Comparison of ENCODE assay signal across 10 mouse cellular contexts in genomic region chr15:99704881-99705280, GRCm38 (mm10). TPM values are rescaled to one million over a fixed set of nuclear protein-coding genes. Genes with fewer than 3 reads are reported as not detected.
DNase-seq lines count a peak whose midpoint lies in the region; ATAC-seq and TF ChIP-seq lines count a peak whose summit lies in the region.
"Had no signal": no experiment of that assay in that cellular context is flagged by ENCODE, and none has a peak within 500 bp of the region (broad histone marks: within the 10 kb centered on the region; RNA-seq: fewer than 3 reads in every experiment).

No protein-coding gene starts in this region.

- ATAC-seq in kidney, embryonic 16.5 days (ENCODE audit: low FRiP score, low TSS enrichment), result no peak
- peak; percentile 64 for ATAC-seq in heart, postnatal 0 days (ENCODE audit: insufficient read depth, low read depth)
- no peak for ATAC-seq in midbrain, postnatal 0 days (ENCODE audit: low FRiP score)
- ATAC-seq in megakaryocyte-erythroid progenitor cell, adult 5-6 weeks (replicated peaks; ENCODE audit: low FRiP score, low TSS enrichment, poor library complexity, severe bottlenecking), result no peak
- ATAC-seq in erythroblast, adult 5-6 weeks (replicated peaks; ENCODE audit: low FRiP score, poor library complexity, severe bottlenecking), result no peak

- TF ChIP-seq POLR2A in brain, embryonic 14.5 days (IDR thresholded peaks at IDR 0.05; ENCODE audit: borderline replicate concordance, extremely low read depth, insufficient read depth, insufficient read length, poor library complexity, severe bottlenecking), result no peak

- DNase-seq in kidney, postnatal 25 days, result no peak
- DNase-seq in brain, embryonic 14.5 days (ENCODE audit: low read depth), result peak; percentile 57
- DNase-seq in heart, postnatal 0 days (ENCODE audit: low spot score), result peak; percentile 83
- DNase-seq in midbrain, postnatal 0 days (ENCODE audit: low spot score), result peak; percentile 24
- DNase-seq in embryo, embryonic 10.5 days (ENCODE audit: low spot score), result no peak

- H3K36me3 ChIP-seq in kidney, embryonic 16.5 days (ENCODE audit: insufficient read depth, low read length), result peaks cover 45% of the 10 kb centered on the region
- peaks cover 36% of the 10 kb centered on the region for H3K36me3 ChIP-seq in heart, postnatal 0 days (replicated peaks; ENCODE audit: control insufficient read depth, insufficient read depth, low read length)
- H3K36me3 ChIP-seq in midbrain, postnatal 0 days (ENCODE audit: insufficient read depth, low read length), result peaks cover 32% of the 10 kb centered on the region

- no peaks in the 10 kb centered on the region for H3K9me3 ChIP-seq in kidney, embryonic 16.5 days (ENCODE audit: low read length)
- no peaks in the 10 kb centered on the region for H3K9me3 ChIP-seq in heart, postnatal 0 days (replicated peaks; ENCODE audit: control insufficient read depth, low read length)
- no peaks in the 10 kb centered on the region for H3K9me3 ChIP-seq in midbrain, postnatal 0 days (ENCODE audit: low read length)

- no peak for TF ChIP-seq CTCF in brain, embryonic 14.5 days (IDR thresholded peaks at IDR 0.05; ENCODE audit: borderline replicate concordance, extremely low read depth, insufficient read depth, insufficient read length)
- TF ChIP-seq CTCF in heart, postnatal 0 days (IDR thresholded peaks at IDR 0.05; ENCODE audit: low read depth), result no peak
- no peak for TF ChIP-seq CTCF in midbrain, postnatal 0 days (IDR thresholded peaks at IDR 0.05)

- no peak overlapping the region for H3K4me2 ChIP-seq in kidney, embryonic 16.5 days (replicated peaks; ENCODE audit: low read depth, low read length)
- peak overlapping the region; percentile 70 for H3K4me2 ChIP-seq in heart, postnatal 0 days (ENCODE audit: low read depth, low read length)
- peak overlapping the region; percentile 84 for H3K4me2 ChIP-seq in midbrain, postnatal 0 days (ENCODE audit: low read depth, low read length, poor library complexity, severe bottlenecking)

- H3K9ac ChIP-seq in kidney, embryonic 16.5 days (replicated peaks; ENCODE audit: low read length), result no peak overlapping the region
- H3K9ac ChIP-seq in heart, postnatal 0 days (replicated peaks; ENCODE audit: low read depth, low read length), result peak overlapping the region; percentile 36; the same call in 1 of the 2 replicates
- H3K9ac ChIP-seq in midbrain, postnatal 0 days (replicated peaks; ENCODE audit: low read length, poor library complexity, severe bottlenecking), result no peak overlapping the region

- H3K27me3 ChIP-seq in kidney, embryonic 16.5 days (ENCODE audit: insufficient read depth, low read length), result no peaks in the 10 kb centered on the region
- no peaks in the 10 kb centered on the region for H3K27me3 ChIP-seq in heart, postnatal 0 days (ENCODE audit: control insufficient read depth, insufficient read depth, low read length)
- no peaks in the 10 kb centered on the region for H3K27me3 ChIP-seq in midbrain, postnatal 0 days (ENCODE audit: insufficient read depth, low read length)

- peak overlapping the region; percentile 73 for H3K27ac ChIP-seq in kidney, embryonic 16.5 days (ENCODE audit: low read length)
- peak overlapping the region; percentile 99 for H3K27ac ChIP-seq in heart, postnatal 0 days (ENCODE audit: low read depth)
- H3K27ac ChIP-seq in midbrain, postnatal 0 days (ENCODE audit: low read depth, low read length), result 0 out of 2 replicates have a peak overlapping the region, but pooled peaks have one; percentile 19

- TF ChIP-seq EP300 in heart, postnatal 0 days (IDR thresholded peaks at IDR 0.05; ENCODE audit: low read depth), result no peak

- H3K4me1 ChIP-seq in kidney, embryonic 16.5 days (ENCODE audit: insufficient read depth, low read length), result peaks cover 29% of the 10 kb centered on the region
- H3K4me1 ChIP-seq in heart, postnatal 0 days (ENCODE audit: control insufficient read depth, insufficient read depth), result peaks cover 31% of the 10 kb centered on the region
- H3K4me1 ChIP-seq in midbrain, postnatal 0 days (ENCODE audit: insufficient read depth, low read length), result peaks cover 15% of the 10 kb centered on the region

- H3K4me3 ChIP-seq in kidney, embryonic 16.5 days (ENCODE audit: low read length), result no peak overlapping the region
- peak overlapping the region; percentile 26 for H3K4me3 ChIP-seq in heart, postnatal 0 days (ENCODE audit: low read depth, low read length)
- no peak overlapping the region for H3K4me3 ChIP-seq in midbrain, postnatal 0 days (ENCODE audit: low read depth, low read length)

- 74% methylated on average over 7 of the region's 7 CpGs for WGBS in kidney, embryonic 16.5 days
- WGBS in heart, postnatal 0 days, result 16% methylated on average over 7 of the region's 7 CpGs
- 20% methylated on average over 7 of the region's 7 CpGs for WGBS in midbrain, postnatal 0 days

RNA-seq across cellular contexts. Expression of gene Gm17349, which starts 0.4 kb away (rescaled TPM):
- polyA plus RNA-seq in kidney, embryonic 16.5 days (2015; fragmentation: Nextera tagmentation; extraction: Ambion mirVana), result not detected in 2 replicates
- 0.86 TPM in 1 of 2 replicates, not detected in the other for polyA plus RNA-seq in brain, embryonic 14.5 days (2012; rRNA removed)
- not detected in 2 replicates for total RNA-seq in heart, postnatal 0 days (2014; rRNA removed; ENCODE audit: low replicate concordance)
- polyA plus RNA-seq in heart, postnatal 0 days (2015; fragmentation: Nextera tagmentation; extraction: Ambion mirVana), result not detected in 2 replicates
- not detected in 2 replicates for total RNA-seq in midbrain, postnatal 0 days (2014; rRNA removed)
- polyA plus RNA-seq in midbrain, postnatal 0 days (2015; fragmentation: Nextera tagmentation; extraction: Ambion mirVana), result not detected in 2 replicates
- total RNA-seq in megakaryocyte-erythroid progenitor cell, adult 5-6 weeks (2014; fragmentation: Nextera tagmentation), result not detected in 2 replicates
- total RNA-seq in megakaryocyte-erythroid progenitor cell, adult 5-6 weeks (2017), result not detected in 2 replicates
- not detected in 2 replicates for total RNA-seq in erythroblast, adult 5-6 weeks (2015; ENCODE audit: low replicate concordance)
- not detected in 2 replicates for total RNA-seq in erythroblast, adult 5-6 weeks (2017; ENCODE audit: low replicate concordance)
- total RNA-seq: neutrophil, adult 5-6 weeks had no signal

RNA-seq across cellular contexts. Expression of gene Smarcd1, which starts 3.0 kb away (rescaled TPM):
- polyA plus RNA-seq in kidney, embryonic 16.5 days (2015; fragmentation: Nextera tagmentation; extraction: Ambion mirVana), result 49.8 and 56.3 TPM in 2 replicates
- polyA plus RNA-seq in brain, embryonic 14.5 days (2012; rRNA removed), result 201 and 211 TPM in 2 replicates
- 28.4 and 35.7 TPM in 2 replicates for total RNA-seq in heart, postnatal 0 days (2014; rRNA removed; ENCODE audit: low replicate concordance)
- polyA plus RNA-seq in heart, postnatal 0 days (2015; fragmentation: Nextera tagmentation; extraction: Ambion mirVana), result 16.8 and 20.0 TPM in 2 replicates
- total RNA-seq in midbrain, postnatal 0 days (2014; rRNA removed), result 83.0 and 93.0 TPM in 2 replicates
- polyA plus RNA-seq in midbrain, postnatal 0 days (2015; fragmentation: Nextera tagmentation; extraction: Ambion mirVana), result 77.7 and 92.2 TPM in 2 replicates
- total RNA-seq in megakaryocyte-erythroid progenitor cell, adult 5-6 weeks (2014; fragmentation: Nextera tagmentation), result 29.2 and 37.5 TPM in 2 replicates
- 10.5 and 28.6 TPM in 2 replicates for total RNA-seq in megakaryocyte-erythroid progenitor cell, adult 5-6 weeks (2017)
- total RNA-seq in erythroblast, adult 5-6 weeks (2015; ENCODE audit: low replicate concordance), result 4.8 and 13.3 TPM in 2 replicates
- 3.9 and 14.8 TPM in 2 replicates for total RNA-seq in erythroblast, adult 5-6 weeks (2017; ENCODE audit: low replicate concordance)

RNA-seq across cellular contexts. Expression of gene Gpd1, which starts 12.4 kb away (rescaled TPM):
- 45.4 and 46.1 TPM in 2 replicates for polyA plus RNA-seq in kidney, embryonic 16.5 days (2015; fragmentation: Nextera tagmentation; extraction: Ambion mirVana)
- 3.4 and 4.5 TPM in 2 replicates for polyA plus RNA-seq in brain, embryonic 14.5 days (2012; rRNA removed)
- 8.7 and 16.4 TPM in 2 replicates for total RNA-seq in heart, postnatal 0 days (2014; rRNA removed; ENCODE audit: low replicate concordance)
- 9.0 and 9.9 TPM in 2 replicates for polyA plus RNA-seq in heart, postnatal 0 days (2015; fragmentation: Nextera tagmentation; extraction: Ambion mirVana)
- 2.8 and 3.3 TPM in 2 replicates for total RNA-seq in midbrain, postnatal 0 days (2014; rRNA removed)
- 1.1 and 1.2 TPM in 2 replicates for polyA plus RNA-seq in midbrain, postnatal 0 days (2015; fragmentation: Nextera tagmentation; extraction: Ambion mirVana)
- 0.49 TPM in 1 of 2 replicates, not detected in the other for total RNA-seq in megakaryocyte-erythroid progenitor cell, adult 5-6 weeks (2014; fragmentation: Nextera tagmentation)
- total RNA-seq in megakaryocyte-erythroid progenitor cell, adult 5-6 weeks (2017), result 0.23 TPM in 1 of 2 replicates, not detected in the other
- total RNA-seq in erythroblast, adult 5-6 weeks (2015; ENCODE audit: low replicate concordance), result 0.19 and 0.63 TPM in 2 replicates
- total RNA-seq in erythroblast, adult 5-6 weeks (2017; ENCODE audit: low replicate concordance), result 2.1 and 3.6 TPM in 2 replicates
- total RNA-seq: G1E; neutrophil, adult 5-6 weeks had no signal
- polyA plus RNA-seq: G1E had no signal

RNA-seq across cellular contexts. Expression of gene Cox14, which starts 20.5 kb away (rescaled TPM):
- 193 and 197 TPM in 2 replicates for polyA plus RNA-seq in kidney, embryonic 16.5 days (2015; fragmentation: Nextera tagmentation; extraction: Ambion mirVana)
- polyA plus RNA-seq in brain, embryonic 14.5 days (2012; rRNA removed), result 149 and 249 TPM in 2 replicates
- total RNA-seq in heart, postnatal 0 days (2014; rRNA removed; ENCODE audit: low replicate concordance), result 94.2 and 195 TPM in 2 replicates
- polyA plus RNA-seq in heart, postnatal 0 days (2015; fragmentation: Nextera tagmentation; extraction: Ambion mirVana), result 341 and 358 TPM in 2 replicates
- total RNA-seq in midbrain, postnatal 0 days (2014; rRNA removed), result 60.9 and 67.2 TPM in 2 replicates
- 165 and 180 TPM in 2 replicates for polyA plus RNA-seq in midbrain, postnatal 0 days (2015; fragmentation: Nextera tagmentation; extraction: Ambion mirVana)
- total RNA-seq in megakaryocyte-erythroid progenitor cell, adult 5-6 weeks (2014; fragmentation: Nextera tagmentation), result 60.9 and 68.1 TPM in 2 replicates
- total RNA-seq in megakaryocyte-erythroid progenitor cell, adult 5-6 weeks (2017), result 17.2 and 30.4 TPM in 2 replicates
- 10.4 and 15.3 TPM in 2 replicates for total RNA-seq in erythroblast, adult 5-6 weeks (2015; ENCODE audit: low replicate concordance)
- total RNA-seq in erythroblast, adult 5-6 weeks (2017; ENCODE audit: low replicate concordance), result 5.6 and 9.1 TPM in 2 replicates

RNA-seq across cellular contexts. Expression of gene Asic1, which starts 34.7 kb away (rescaled TPM):
- polyA plus RNA-seq in kidney, embryonic 16.5 days (2015; fragmentation: Nextera tagmentation; extraction: Ambion mirVana), result 1.7 TPM in 2 replicates
- polyA plus RNA-seq in brain, embryonic 14.5 days (2012; rRNA removed), result 81.2 and 114 TPM in 2 replicates
- 0.11 and 0.93 TPM in 2 replicates for total RNA-seq in heart, postnatal 0 days (2014; rRNA removed; ENCODE audit: low replicate concordance)
- 1.1 and 1.3 TPM in 2 replicates for polyA plus RNA-seq in heart, postnatal 0 days (2015; fragmentation: Nextera tagmentation; extraction: Ambion mirVana)
- total RNA-seq in midbrain, postnatal 0 days (2014; rRNA removed), result 138 and 150 TPM in 2 replicates
- polyA plus RNA-seq in midbrain, postnatal 0 days (2015; fragmentation: Nextera tagmentation; extraction: Ambion mirVana), result 37.3 and 42.1 TPM in 2 replicates
- not detected in 2 replicates for total RNA-seq in megakaryocyte-erythroid progenitor cell, adult 5-6 weeks (2014; fragmentation: Nextera tagmentation)
- total RNA-seq in megakaryocyte-erythroid progenitor cell, adult 5-6 weeks (2017), result 0.33 TPM in 1 of 2 replicates, not detected in the other
- not detected in 2 replicates for total RNA-seq in erythroblast, adult 5-6 weeks (2015; ENCODE audit: low replicate concordance)
- not detected in 2 replicates for total RNA-seq in erythroblast, adult 5-6 weeks (2017; ENCODE audit: low replicate concordance)
- polyA plus RNA-seq: G1E had no signal

Comparison
In these comparisons a context has a peak if more than half of its experiments do, and no peak if none do; other contexts are left out.
1. H3K27ac ChIP-seq: peak in every context shown above with its lines; median percentile 99 in heart, postnatal 0 days; 73 in kidney, embryonic 16.5 days; 19 in midbrain, postnatal 0 days.
2. DNase-seq: peak in brain, embryonic 14.5 days (single experiment), heart, postnatal 0 days (single experiment) and midbrain, postnatal 0 days (single experiment); none in kidney, postnatal 25 days (0 of 2) and embryo, embryonic 10.5 days (single experiment).